Mouse (Mus musculus): ENCODE results near the gene Sgk2.
A peak's percentile ranks its signal among the peaks of the same experiment; 100 is the strongest.

The Sgk2 gene

GRCm38 (mm10) chr2:162987218-162987617 is at the start of gene Sgk2:
Gene Sgk2 (plus strand): TSS chr2:162987330.
- no peak for DNase-seq (ENCODE audit: low spot score)

- no peak for DNase-seq (ENCODE audit: low spot score)
Observed at GRCm38 (mm10) chr2:162939562-162939961, 47.6 kb upstream of the Sgk2 start.

GRCm38 (mm10) chr2:162943148-162943846 is 43.8 kb upstream of the Sgk2 start, which contains the start of gene L3mbtl1:
Gene L3mbtl1 (plus strand): TSS chr2:162943472.
- peak; percentile 18 for DNase-seq (ENCODE audit: low spot score)

- no peak for DNase-seq (ENCODE audit: low spot score)
Observed at GRCm38 (mm10) chr2:162943931-162944330, 43.2 kb upstream of the Sgk2 start.

- no peak for DNase-seq (ENCODE audit: low spot score)
Observed at GRCm38 (mm10) chr2:162946964-162947363, 40.2 kb upstream of the Sgk2 start.

- no peak for DNase-seq (ENCODE audit: low spot score)
Observed at GRCm38 (mm10) chr2:162947736-162948135, 39.4 kb upstream of the Sgk2 start.

GRCm38 (mm10) chr2:162948221-162948620 is 38.9 kb upstream of the Sgk2 start:
- no peak for DNase-seq (ENCODE audit: low spot score)

- no peak for DNase-seq (ENCODE audit: low spot score)
Observed at GRCm38 (mm10) chr2:162950776-162951175, 36.4 kb upstream of the Sgk2 start.

GRCm38 (mm10) chr2:162956843-162957242 is 30.3 kb upstream of the Sgk2 start:
- DNase-seq (ENCODE audit: low spot score): no peak

- no peak for DNase-seq (ENCODE audit: low spot score)
Observed at GRCm38 (mm10) chr2:162961321-162961720, 25.8 kb upstream of the Sgk2 start.

- DNase-seq (ENCODE audit: low spot score): no peak
Observed at GRCm38 (mm10) chr2:162966734-162967133, 20.4 kb upstream of the Sgk2 start.

- peak; percentile 49 for DNase-seq (ENCODE audit: low spot score)
Observed at GRCm38 (mm10) chr2:162968357-162968756, 18.8 kb upstream of the Sgk2 start.

- DNase-seq (ENCODE audit: low spot score): no peak
Observed at GRCm38 (mm10) chr2:162969101-162969500, 18.0 kb upstream of the Sgk2 start.

GRCm38 (mm10) chr2:162970896-162971295 is 16.2 kb upstream of the Sgk2 start:
- DNase-seq (ENCODE audit: low spot score): no peak

GRCm38 (mm10) chr2:162972752-162973151 is 14.4 kb upstream of the Sgk2 start:
- no peak for DNase-seq (ENCODE audit: low spot score)

GRCm38 (mm10) chr2:162973206-162973605 is 13.9 kb upstream of the Sgk2 start:
- DNase-seq (ENCODE audit: low spot score): no peak

- DNase-seq (ENCODE audit: low spot score): peak; percentile 18
Observed at GRCm38 (mm10) chr2:162973637-162974036, 13.5 kb upstream of the Sgk2 start.

- no peak for DNase-seq (ENCODE audit: low spot score)
Observed at GRCm38 (mm10) chr2:162975157-162975775, 11.9 kb upstream of the Sgk2 start.

GRCm38 (mm10) chr2:162976001-162976400 is 11.1 kb upstream of the Sgk2 start:
- DNase-seq (ENCODE audit: low spot score): no peak

GRCm38 (mm10) chr2:162984381-162984780 is 2.7 kb upstream of the Sgk2 start:
- DNase-seq (ENCODE audit: low spot score): no peak

GRCm38 (mm10) chr2:162985923-162986322 is 1.2 kb upstream of the Sgk2 start:
- DNase-seq (ENCODE audit: low spot score): no peak

GRCm38 (mm10) chr2:162986764-162987163 is 366 bp upstream of the Sgk2 start:
- DNase-seq (ENCODE audit: low spot score): no peak

GRCm38 (mm10) chr2:162988235-162988634 is 1.1 kb downstream of the Sgk2 start:
- no peak for DNase-seq (ENCODE audit: low spot score)

All from urinary bladder, postnatal 25 days (tissue).